In genomic region chr8:70833018-70833482, GRCm38 (mm10) we compare ENCODE assay signal across 8 mouse cellular contexts. TPM values are rescaled to one million over a fixed set of nuclear protein-coding genes. Genes with fewer than 3 reads are reported as not detected.
DNase-seq lines count a peak whose midpoint lies in the region; ATAC-seq and TF ChIP-seq lines count a peak whose summit lies in the region.

No protein-coding gene starts in this region.

- ATAC-seq in forebrain, embryonic 13.5 days: no peak
- no peak for ATAC-seq in forebrain, embryonic 11.5 days (replicated peaks; ENCODE audit: low FRiP score)
- peak; percentile 90 for ATAC-seq in CD4-positive, CD25-positive, alpha-beta regulatory T cell, adult 4 months
- peak; percentile 59 for ATAC-seq in lung, postnatal 0 days

- H3K36me3 ChIP-seq in forebrain, embryonic 13.5 days (ENCODE audit: poor library complexity, severe bottlenecking): peaks cover 21% of the 10 kb centered on the region
- H3K36me3 ChIP-seq in forebrain, embryonic 11.5 days (ENCODE audit: control insufficient read depth, insufficient read depth, low read length): no peaks in the 10 kb centered on the region
- peaks cover 19% of the 10 kb centered on the region for H3K36me3 ChIP-seq in lung, postnatal 0 days (ENCODE audit: insufficient read depth, low read length)

- DNase-seq in forebrain, embryonic 11.5 days (ENCODE audit: low spot score): no peak
- peak; percentile 41 for DNase-seq in heart, postnatal 4 days
- no peak for DNase-seq in lung, postnatal 0 days (ENCODE audit: low spot score)
- DNase-seq in c-Kit-positive CD71-positive TER-119-positive erythroid progenitor cells, embryonic 14.5 days (ENCODE audit: low spot score): no peak
- no peak for DNase-seq in urinary bladder, postnatal 36 days (ENCODE audit: low spot score in 2 of 2)
- DNase-seq in cerebellum, adult 8-10 months: no peak

- TF ChIP-seq CTCF in lung, postnatal 0 days (IDR thresholded peaks at IDR 0.05): no peak

- H3K27me3 ChIP-seq in forebrain, embryonic 13.5 days: no peaks in the 10 kb centered on the region
- H3K27me3 ChIP-seq in forebrain, embryonic 11.5 days (ENCODE audit: control insufficient read depth, insufficient read depth, low read length): no peaks in the 10 kb centered on the region
- no peaks in the 10 kb centered on the region for H3K27me3 ChIP-seq in lung, postnatal 0 days (replicated peaks; ENCODE audit: insufficient read depth, low read length)

- peaks cover 12% of the 10 kb centered on the region for H3K4me1 ChIP-seq in forebrain, embryonic 13.5 days
- no peaks in the 10 kb centered on the region; the same call in 1 of the 2 replicates for H3K4me1 ChIP-seq in forebrain, embryonic 11.5 days (replicated peaks; ENCODE audit: control insufficient read depth, insufficient read depth, low read length)
- H3K4me1 ChIP-seq in lung, postnatal 0 days (ENCODE audit: insufficient read depth, low read depth, low read length): no peaks in the 10 kb centered on the region

- H3K9ac ChIP-seq in forebrain, embryonic 13.5 days: peak overlapping the region; percentile 13; the same call in 1 of the 2 replicates
- no peak overlapping the region for H3K9ac ChIP-seq in forebrain, embryonic 11.5 days (ENCODE audit: low read length)
- no peak overlapping the region for H3K9ac ChIP-seq in lung, postnatal 0 days (replicated peaks; ENCODE audit: low read depth)

- no peaks in the 10 kb centered on the region for H3K9me3 ChIP-seq in forebrain, embryonic 13.5 days (replicated peaks)
- no peaks in the 10 kb centered on the region for H3K9me3 ChIP-seq in forebrain, embryonic 11.5 days (ENCODE audit: control insufficient read depth, low read length)
- H3K9me3 ChIP-seq in lung, postnatal 0 days (ENCODE audit: low read length): no peaks in the 10 kb centered on the region

- H3K4me2 ChIP-seq in forebrain, embryonic 13.5 days: no peak overlapping the region
- no peak overlapping the region for H3K4me2 ChIP-seq in forebrain, embryonic 11.5 days (ENCODE audit: low read depth, low read length, severe bottlenecking)
- H3K4me2 ChIP-seq in lung, postnatal 0 days (replicated peaks; ENCODE audit: low read depth, low read length): no peak overlapping the region

- 62% methylated on average over 9 of the region's 9 CpGs for WGBS in forebrain, embryonic 13.5 days
- WGBS in forebrain, embryonic 11.5 days: 63% methylated on average over 9 of the region's 9 CpGs
- WGBS in lung, postnatal 0 days: 34% methylated on average over 9 of the region's 9 CpGs

- no peak for TF ChIP-seq EP300 in lung, postnatal 0 days (IDR thresholded peaks at IDR 0.05)

- no peak overlapping the region for H3K4me3 ChIP-seq in forebrain, embryonic 13.5 days
- no peak overlapping the region for H3K4me3 ChIP-seq in forebrain, embryonic 11.5 days (ENCODE audit: low read depth, low read length)
- no peak overlapping the region for H3K4me3 ChIP-seq in lung, postnatal 0 days (ENCODE audit: low read depth, low read length)

- no peak overlapping the region; the same call in 1 of the 2 replicates for H3K27ac ChIP-seq in forebrain, embryonic 13.5 days
- no peak overlapping the region for H3K27ac ChIP-seq in forebrain, embryonic 11.5 days (ENCODE audit: low read depth, low read length)
- peak overlapping the region; percentile 1; the same call in 1 of the 2 replicates for H3K27ac ChIP-seq in lung, postnatal 0 days (ENCODE audit: low read length)

RNA-seq across cellular contexts. Expression of gene Arrdc2, which starts 6.5 kb away (rescaled TPM):
- polyA plus RNA-seq in forebrain, embryonic 13.5 days (2015; fragmentation: Nextera tagmentation; extraction: Ambion mirVana): 5.6 and 5.7 TPM in 2 replicates
- 6.3 and 7.2 TPM in 2 replicates for polyA plus RNA-seq in forebrain, embryonic 11.5 days (2014; fragmentation: Nextera tagmentation; extraction: Ambion mirVana)
- 1 to 10 TPM; 3.4 to 3.7 TPM for polyA plus RNA-seq in CD4-positive, CD25-positive, alpha-beta regulatory T cell, adult 4 months (2017; shearing (Covaris generic))
- total RNA-seq in heart, postnatal 4 days (2021): 1 to 10 TPM; 5.1 to 7.5 TPM
- polyA plus RNA-seq in lung, postnatal 0 days (2015; fragmentation: Nextera tagmentation; extraction: Ambion mirVana): 9.4 and 10.7 TPM in 2 replicates

RNA-seq across cellular contexts. Expression of gene Il12rb1, which starts 24.8 kb away (rescaled TPM):
- 0.09 TPM in 1 of 2 replicates, not detected in the other for polyA plus RNA-seq in forebrain, embryonic 13.5 days (2015; fragmentation: Nextera tagmentation; extraction: Ambion mirVana)
- not detected in 2 replicates for polyA plus RNA-seq in forebrain, embryonic 11.5 days (2014; fragmentation: Nextera tagmentation; extraction: Ambion mirVana)
- 10 to 100 TPM; 13.7 to 24.7 TPM for polyA plus RNA-seq in CD4-positive, CD25-positive, alpha-beta regulatory T cell, adult 4 months (2017; shearing (Covaris generic))
- under 1 TPM in 1 of 2 experiments, not detected in 1; 0.12 TPM for total RNA-seq in heart, postnatal 4 days (2021)
- 0.13 and 0.16 TPM in 2 replicates for polyA plus RNA-seq in lung, postnatal 0 days (2015; fragmentation: Nextera tagmentation; extraction: Ambion mirVana)

RNA-seq across cellular contexts. Expression of gene Mast3, which starts 28.2 kb away (rescaled TPM):
- 15.8 and 16.0 TPM in 2 replicates for polyA plus RNA-seq in forebrain, embryonic 13.5 days (2015; fragmentation: Nextera tagmentation; extraction: Ambion mirVana)
- polyA plus RNA-seq in forebrain, embryonic 11.5 days (2014; fragmentation: Nextera tagmentation; extraction: Ambion mirVana): 15.9 and 17.4 TPM in 2 replicates
- 10 to 100 TPM; 15.1 to 17.5 TPM for polyA plus RNA-seq in CD4-positive, CD25-positive, alpha-beta regulatory T cell, adult 4 months (2017; shearing (Covaris generic))
- 1 to 10 TPM; 8.4 to 8.9 TPM for total RNA-seq in heart, postnatal 4 days (2021)
- polyA plus RNA-seq in lung, postnatal 0 days (2015; fragmentation: Nextera tagmentation; extraction: Ambion mirVana): 7.3 and 7.6 TPM in 2 replicates

RNA-seq across cellular contexts. Expression of gene Kcnn1, which starts 30.0 kb away (rescaled TPM):
- polyA plus RNA-seq in forebrain, embryonic 13.5 days (2015; fragmentation: Nextera tagmentation; extraction: Ambion mirVana): 11.2 and 13.5 TPM in 2 replicates
- 9.0 and 13.4 TPM in 2 replicates for polyA plus RNA-seq in forebrain, embryonic 11.5 days (2014; fragmentation: Nextera tagmentation; extraction: Ambion mirVana)
- not detected for polyA plus RNA-seq in CD4-positive, CD25-positive, alpha-beta regulatory T cell, adult 4 months (2017; shearing (Covaris generic))
- total RNA-seq in heart, postnatal 4 days (2021): 1 to 10 TPM; 2.5 to 3.0 TPM
- 0.24 and 0.25 TPM in 2 replicates for polyA plus RNA-seq in lung, postnatal 0 days (2015; fragmentation: Nextera tagmentation; extraction: Ambion mirVana)

RNA-seq across cellular contexts. Expression of gene Ccdc124, which starts 40.7 kb away (rescaled TPM):
- 169 and 179 TPM in 2 replicates for polyA plus RNA-seq in forebrain, embryonic 13.5 days (2015; fragmentation: Nextera tagmentation; extraction: Ambion mirVana)
- polyA plus RNA-seq in forebrain, embryonic 11.5 days (2014; fragmentation: Nextera tagmentation; extraction: Ambion mirVana): 165 and 176 TPM in 2 replicates
- 10 to 100 TPM; 61.0 to 62.7 TPM for polyA plus RNA-seq in CD4-positive, CD25-positive, alpha-beta regulatory T cell, adult 4 months (2017; shearing (Covaris generic))
- total RNA-seq in heart, postnatal 4 days (2021): 10 to 100 TPM; 42.6 to 46.2 TPM
- polyA plus RNA-seq in lung, postnatal 0 days (2015; fragmentation: Nextera tagmentation; extraction: Ambion mirVana): 63.7 and 68.5 TPM in 2 replicates

Comparison
In these comparisons a context has a peak if more than half of its experiments do, and no peak if none do; other contexts are left out.
1. ATAC-seq: peak in CD4-positive, CD25-positive, alpha-beta regulatory T cell, adult 4 months (single experiment) and lung, postnatal 0 days (single experiment); none in forebrain, embryonic 13.5 days (single experiment) and forebrain, embryonic 11.5 days (single experiment).
2. RNA of gene Il12rb1, which starts 24.8 kb away (polyA plus RNA-seq): 13.7 to 24.7 TPM in CD4-positive, CD25-positive, alpha-beta regulatory T cell, adult 4 months; 0.13 to 0.16 TPM in lung, postnatal 0 days, 0.09 TPM in forebrain, embryonic 13.5 days and not detected in forebrain, embryonic 11.5 days; every median in the first group is over 10 times any median in the second.